11 mouse cellular contexts compared by ENCODE assay signal in the genomic region with DNA sequence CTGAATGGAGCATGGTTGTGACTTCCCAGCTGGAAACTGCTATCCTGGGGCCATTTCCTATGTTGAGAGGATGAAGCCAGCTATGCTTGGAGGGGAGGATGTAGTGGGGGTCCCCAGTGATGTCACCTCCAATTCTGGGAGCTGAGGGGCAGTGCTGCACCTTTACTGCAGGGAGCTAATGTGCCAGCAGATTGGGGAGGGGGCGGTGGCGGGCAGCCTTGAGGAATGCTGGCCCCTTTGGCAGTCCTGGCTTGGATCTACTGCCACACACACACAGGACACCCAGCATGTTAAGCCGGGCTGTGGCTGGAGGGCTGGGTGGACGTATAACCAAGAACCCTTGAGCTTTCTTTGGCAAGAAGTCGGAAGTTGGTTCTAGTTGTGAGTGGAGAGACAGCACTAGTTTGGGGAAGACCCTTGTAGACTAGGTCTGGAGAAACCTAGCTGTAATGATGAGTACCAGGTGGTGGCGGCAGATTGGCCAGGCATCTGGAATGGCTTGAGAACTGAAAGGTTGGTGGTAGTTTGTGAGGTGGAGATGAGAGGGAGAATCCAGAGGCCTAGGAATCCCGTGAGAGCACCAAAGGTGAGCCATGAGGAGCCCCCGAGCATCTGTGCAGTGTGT. TPM values are rescaled to one million over a fixed set of nuclear protein-coding genes. Genes with fewer than 3 reads are reported as not detected.
DNase-seq lines count a peak whose midpoint lies in the region; ATAC-seq and TF ChIP-seq lines count a peak whose summit lies in the region.
"Had no signal": no experiment of that assay in that cellular context is flagged by ENCODE, and none has a peak within 500 bp of the region (broad histone marks: within the 10 kb centered on the region; RNA-seq: fewer than 3 reads in every experiment).

No protein-coding gene starts in this region.

- 57% methylated on average over 8 of the region's 8 CpGs for WGBS in lung, embryonic 14.5 days
- 68% methylated on average over 8 of the region's 8 CpGs for WGBS in forebrain, embryonic 16.5 days
- 59% methylated on average over 8 of the region's 8 CpGs for WGBS in limb, embryonic 14.5 days
- whole genome bisulfite sequencing in stomach, embryonic 15.5 days: 59% methylated on average over 8 of the region's 8 CpGs

- DNase-seq in lung, embryonic 14.5 days: no peak
- no peak for DNase-seq in lung, postnatal 25 days (ENCODE audit: low spot score)
- no peak for DNase-seq in limb, embryonic 14.5 days (ENCODE audit: low spot score)
- DNase-seq in gastrocnemius, adult 2 months: no peak
- no peak for DNase-seq in natural killer cell, adult 2 months (ENCODE audit: low spot score in 2 of 2)
- DNase-seq: layer of hippocampus, adult 9-11 months; right cerebral cortex, postnatal 25 days had no signal

- intact Hi-C loops in gastrocnemius, adult 2 months (cut with DNase I): loop anchor here (1.0 to 5.0 kb wide), 3 partner anchors 53 to 220 kb away; a partner anchor contains a TSS

- H3K27ac ChIP-seq in lung, embryonic 14.5 days (ENCODE audit: low read depth): no peak overlapping the region
- H3K27ac ChIP-seq in forebrain, embryonic 16.5 days (ENCODE audit: low read length): no peak overlapping the region
- H3K27ac ChIP-seq in limb, embryonic 14.5 days (replicated peaks; ENCODE audit: low read depth, low read length): no peak overlapping the region
- H3K27ac ChIP-seq in stomach, embryonic 15.5 days: no peak overlapping the region
- no peak overlapping the region for H3K27ac ChIP-seq in gastrocnemius, adult 2 months

- H3K27me3 ChIP-seq in lung, embryonic 14.5 days (ENCODE audit: insufficient read depth, low read length): no peaks in the 10 kb centered on the region
- H3K27me3 ChIP-seq in forebrain, embryonic 16.5 days (replicated peaks; ENCODE audit: control insufficient read depth, insufficient read depth, low read length): no peaks in the 10 kb centered on the region
- H3K27me3 ChIP-seq in limb, embryonic 14.5 days (ENCODE audit: control insufficient read depth, insufficient read depth, low read length): no peaks in the 10 kb centered on the region
- no peaks in the 10 kb centered on the region for H3K27me3 ChIP-seq in stomach, embryonic 15.5 days (replicated peaks)
- H3K27me3 ChIP-seq: megakaryocyte, embryonic 14.5 days; Patski had no signal

- H3K4me2 ChIP-seq in lung, embryonic 14.5 days: peak overlapping the region; percentile 100
- peak overlapping the region; percentile 100 for H3K4me2 ChIP-seq in forebrain, embryonic 16.5 days (ENCODE audit: low read length)
- H3K4me2 ChIP-seq in limb, embryonic 14.5 days (replicated peaks; ENCODE audit: low read depth, low read length, severe bottlenecking): peak overlapping the region; percentile 98
- peak overlapping the region; percentile 99 for H3K4me2 ChIP-seq in stomach, embryonic 15.5 days

- H3K4me3 ChIP-seq in lung, embryonic 14.5 days (ENCODE audit: low read depth, low read length): no peak overlapping the region
- H3K4me3 ChIP-seq in forebrain, embryonic 16.5 days (replicated peaks; ENCODE audit: low read length): no peak overlapping the region
- peak overlapping the region; percentile 66; the same call in 1 of the 2 replicates for H3K4me3 ChIP-seq in limb, embryonic 14.5 days (replicated peaks; ENCODE audit: low read length)
- peak overlapping the region; percentile 67 for H3K4me3 ChIP-seq in stomach, embryonic 15.5 days (replicated peaks)
- H3K4me3 ChIP-seq in gastrocnemius, adult 2 months: no peak overlapping the region

- TF ChIP-seq CTCF in lung, embryonic 14.5 days (IDR thresholded peaks at IDR 0.05; ENCODE audit: low read depth): no peak
- no peak for TF ChIP-seq CTCF in gastrocnemius, adult 2 months (IDR thresholded peaks at IDR 0.05)

- no peak for TF ChIP-seq POLR2A in limb, embryonic 14.5 days (IDR thresholded peaks at IDR 0.05; ENCODE audit: borderline replicate concordance, extremely low read depth, insufficient read depth, insufficient read length)

- no peaks in the 10 kb centered on the region for H3K9me3 ChIP-seq in lung, embryonic 14.5 days (ENCODE audit: low read depth, low read length)
- no peaks in the 10 kb centered on the region for H3K9me3 ChIP-seq in forebrain, embryonic 16.5 days (ENCODE audit: control insufficient read depth, low read length)
- H3K9me3 ChIP-seq in limb, embryonic 14.5 days (ENCODE audit: control insufficient read depth, low read length): no peaks in the 10 kb centered on the region
- H3K9me3 ChIP-seq in stomach, embryonic 15.5 days: no peaks in the 10 kb centered on the region
- H3K9me3 ChIP-seq: megakaryocyte, embryonic 14.5 days had no signal

- H3K36me3 ChIP-seq in lung, embryonic 14.5 days (ENCODE audit: insufficient read depth): peaks cover 39% of the 10 kb centered on the region
- peaks cover 7% of the 10 kb centered on the region for H3K36me3 ChIP-seq in forebrain, embryonic 16.5 days (ENCODE audit: control insufficient read depth, insufficient read depth)
- H3K36me3 ChIP-seq in limb, embryonic 14.5 days (ENCODE audit: control insufficient read depth, insufficient read depth, low read length): peaks cover 34% of the 10 kb centered on the region
- H3K36me3 ChIP-seq in stomach, embryonic 15.5 days: peaks cover 23% of the 10 kb centered on the region

- ATAC-seq in lung, embryonic 14.5 days (ENCODE audit: insufficient read depth): no peak
- ATAC-seq in forebrain, embryonic 16.5 days: no peak
- ATAC-seq in limb, embryonic 14.5 days (ENCODE audit: low FRiP score, low read depth): no peak
- no peak for ATAC-seq in stomach, embryonic 15.5 days (ENCODE audit: insufficient read depth, low FRiP score, low read depth)
- ATAC-seq: Patski had no signal

- H3K9ac ChIP-seq in lung, embryonic 14.5 days: no peak overlapping the region
- no peak overlapping the region for H3K9ac ChIP-seq in forebrain, embryonic 16.5 days (replicated peaks; ENCODE audit: low read depth, low read length)
- peak overlapping the region; percentile 55; the same call in 1 of the 2 replicates for H3K9ac ChIP-seq in limb, embryonic 14.5 days (ENCODE audit: low read depth, low read length, severe bottlenecking)
- H3K9ac ChIP-seq in stomach, embryonic 15.5 days: no peak overlapping the region

- H3K4me1 ChIP-seq in lung, embryonic 14.5 days (ENCODE audit: insufficient read depth): peaks cover 7% of the 10 kb centered on the region
- H3K4me1 ChIP-seq in forebrain, embryonic 16.5 days (replicated peaks; ENCODE audit: control insufficient read depth, insufficient read depth, low read length): peaks cover 20% of the 10 kb centered on the region
- H3K4me1 ChIP-seq in limb, embryonic 14.5 days (ENCODE audit: control insufficient read depth, insufficient read depth, low read length): peaks cover 14% of the 10 kb centered on the region
- H3K4me1 ChIP-seq in stomach, embryonic 15.5 days: peaks cover 29% of the 10 kb centered on the region

RNA-seq across cellular contexts. Expression of a gene that starts 1.4 kb away (rescaled TPM):
- polyA plus RNA-seq in lung, embryonic 14.5 days (2014; fragmentation: Nextera tagmentation; extraction: Ambion mirVana): 168 and 173 TPM in 2 replicates
- 82.8 and 95.0 TPM in 2 replicates for polyA plus RNA-seq in forebrain, embryonic 16.5 days (2015; fragmentation: Nextera tagmentation; extraction: Ambion mirVana)
- 101 and 107 TPM in 2 replicates for polyA plus RNA-seq in limb, embryonic 14.5 days (2012; rRNA removed)
- 159 and 161 TPM in 2 replicates for polyA plus RNA-seq in limb, embryonic 14.5 days (2014; fragmentation: Nextera tagmentation; extraction: Ambion mirVana)
- 155 and 158 TPM in 2 replicates for polyA plus RNA-seq in stomach, embryonic 15.5 days (2015; fragmentation: Nextera tagmentation; extraction: Ambion mirVana)
- total RNA-seq in gastrocnemius, adult 2 months (2021): 10 to 100 TPM; 22.1 to 32.3 TPM

RNA-seq across cellular contexts. Expression of a gene that starts 1.6 kb away (rescaled TPM):
- polyA plus RNA-seq in lung, embryonic 14.5 days (2014; fragmentation: Nextera tagmentation; extraction: Ambion mirVana): 44.1 and 46.1 TPM in 2 replicates
- polyA plus RNA-seq in forebrain, embryonic 16.5 days (2015; fragmentation: Nextera tagmentation; extraction: Ambion mirVana): 91.0 and 118 TPM in 2 replicates
- 91.3 and 98.3 TPM in 2 replicates for polyA plus RNA-seq in limb, embryonic 14.5 days (2012; rRNA removed)
- polyA plus RNA-seq in limb, embryonic 14.5 days (2014; fragmentation: Nextera tagmentation; extraction: Ambion mirVana): 48.1 and 51.7 TPM in 2 replicates
- 55.7 and 57.3 TPM in 2 replicates for polyA plus RNA-seq in stomach, embryonic 15.5 days (2015; fragmentation: Nextera tagmentation; extraction: Ambion mirVana)
- total RNA-seq in gastrocnemius, adult 2 months (2021): 1 to 10 TPM; 3.6 to 4.4 TPM

RNA-seq across cellular contexts. Expression of a gene that starts 9.2 kb away (rescaled TPM):
- 10.3 and 10.7 TPM in 2 replicates for polyA plus RNA-seq in lung, embryonic 14.5 days (2014; fragmentation: Nextera tagmentation; extraction: Ambion mirVana)
- polyA plus RNA-seq in forebrain, embryonic 16.5 days (2015; fragmentation: Nextera tagmentation; extraction: Ambion mirVana): 251 and 347 TPM in 2 replicates
- polyA plus RNA-seq in limb, embryonic 14.5 days (2012; rRNA removed): 90.1 and 95.1 TPM in 2 replicates
- 14.1 and 18.3 TPM in 2 replicates for polyA plus RNA-seq in limb, embryonic 14.5 days (2014; fragmentation: Nextera tagmentation; extraction: Ambion mirVana)
- 36.4 and 39.4 TPM in 2 replicates for polyA plus RNA-seq in stomach, embryonic 15.5 days (2015; fragmentation: Nextera tagmentation; extraction: Ambion mirVana)
- total RNA-seq in gastrocnemius, adult 2 months (2021): 1 to 10 TPM in 1 of 2 experiments, under 1 TPM in 1; 0.87 to 1.3 TPM

RNA-seq across cellular contexts. Expression of a gene that starts 15.0 kb away (rescaled TPM):
- polyA plus RNA-seq in lung, embryonic 14.5 days (2014; fragmentation: Nextera tagmentation; extraction: Ambion mirVana): 27.2 and 29.7 TPM in 2 replicates
- polyA plus RNA-seq in forebrain, embryonic 16.5 days (2015; fragmentation: Nextera tagmentation; extraction: Ambion mirVana): 7.6 TPM in 2 replicates
- 18.5 and 21.4 TPM in 2 replicates for polyA plus RNA-seq in limb, embryonic 14.5 days (2012; rRNA removed)
- 21.8 and 26.2 TPM in 2 replicates for polyA plus RNA-seq in limb, embryonic 14.5 days (2014; fragmentation: Nextera tagmentation; extraction: Ambion mirVana)
- 31.6 and 33.5 TPM in 2 replicates for polyA plus RNA-seq in stomach, embryonic 15.5 days (2015; fragmentation: Nextera tagmentation; extraction: Ambion mirVana)
- 1 to 10 TPM; 6.3 to 8.6 TPM for total RNA-seq in gastrocnemius, adult 2 months (2021)

RNA-seq across cellular contexts. Expression of a gene that starts 19.8 kb away (rescaled TPM):
- 14.7 and 19.6 TPM in 2 replicates for polyA plus RNA-seq in lung, embryonic 14.5 days (2014; fragmentation: Nextera tagmentation; extraction: Ambion mirVana)
- polyA plus RNA-seq in forebrain, embryonic 16.5 days (2015; fragmentation: Nextera tagmentation; extraction: Ambion mirVana): 0.92 and 4.8 TPM in 2 replicates
- polyA plus RNA-seq in limb, embryonic 14.5 days (2012; rRNA removed): 11.9 and 19.6 TPM in 2 replicates
- polyA plus RNA-seq in limb, embryonic 14.5 days (2014; fragmentation: Nextera tagmentation; extraction: Ambion mirVana): 7.3 and 10.8 TPM in 2 replicates
- 54.5 and 82.4 TPM in 2 replicates for polyA plus RNA-seq in stomach, embryonic 15.5 days (2015; fragmentation: Nextera tagmentation; extraction: Ambion mirVana)
- total RNA-seq in gastrocnemius, adult 2 months (2021): 10 to 100 TPM in 1 of 2 experiments, 1 to 10 TPM in 1; 9.1 to 15.4 TPM

Comparison
In these comparisons a context has a peak if more than half of its experiments do, and no peak if none do; other contexts are left out.
1. H3K4me3 ChIP-seq: peak in limb, embryonic 14.5 days (single experiment) and stomach, embryonic 15.5 days (single experiment); none in lung, embryonic 14.5 days (single experiment), forebrain, embryonic 16.5 days (single experiment) and gastrocnemius, adult 2 months (single experiment).
2. Peak in every context shown above with its lines, with median percentiles within 50 percentile points of each other: H3K4me2 ChIP-seq.